Mouse (Mus musculus) forebrain, embryonic 11.5 days (tissue): ENCODE measurements around the gene Isg20l2. TPM values are rescaled to one million over a fixed set of nuclear protein-coding genes. Genes with fewer than 3 reads are reported as not detected.

Experiments used
- ATAC-seq: fragments of 200-750 bp; cut with Nextera tagmentation; replicated peaks from 2 replicates; pipeline ENCODE4 v1.8.0; 2017; ENCODE audit warnings: moderate TSS enrichment; ENCODE audit not compliant: low FRiP score
- DNase-seq: peaks from one replicate; pipeline ENCODE4 v3.0.0-alpha.2; 2017; ENCODE audit warnings: low spot score
- H3K27ac ChIP-seq: fragments of 300-500 bp; sonication (generic); 2 replicates; pipeline ENCODE4 v1.5.1; 2014; ENCODE audit warnings: low read depth, low read length
- H3K27me3 ChIP-seq: fragments of 300-500 bp; sonication (generic); 2 replicates; pipeline ENCODE4 v1.6.1; 2014; ENCODE audit warnings: mild to moderate bottlenecking, low read length, mixed read lengths; ENCODE audit not compliant: control insufficient read depth, insufficient read depth
- H3K36me3 ChIP-seq: fragments of 300-500 bp; sonication (generic); 2 replicates; pipeline ENCODE4 v1.6.1; 2014; ENCODE audit warnings: mild to moderate bottlenecking, low read length, moderate library complexity, mixed read lengths; ENCODE audit not compliant: control insufficient read depth, insufficient read depth
- H3K4me1 ChIP-seq: fragments of 300-500 bp; sonication (generic); replicated peaks from 2 replicates; pipeline ENCODE4 v1.6.1; 2014; ENCODE audit warnings: low read length, mixed read lengths; ENCODE audit not compliant: control insufficient read depth, insufficient read depth
- H3K4me2 ChIP-seq: fragments of 300-500 bp; sonication (generic); 2 replicates; pipeline ENCODE4 v1.6.1; 2014; ENCODE audit warnings: low read depth, mild to moderate bottlenecking, low read length, moderate library complexity, mixed read lengths; ENCODE audit not compliant: severe bottlenecking
- H3K4me3 ChIP-seq: fragments of 300-500 bp; sonication (generic); 2 replicates; pipeline ENCODE4 v1.5.1; 2014; ENCODE audit warnings: low read depth, low read length
- H3K9ac ChIP-seq: fragments of 300-500 bp; sonication (generic); 2 replicates; pipeline ENCODE4 v1.6.1; 2014; ENCODE audit warnings: low read length
- H3K9me3 ChIP-seq: fragments of 300-500 bp; sonication (generic); 2 replicates; pipeline ENCODE4 v1.6.1; 2016; ENCODE audit warnings: low read length, mixed read lengths; ENCODE audit not compliant: control insufficient read depth
- WGBS: fragments of 180-500 bp; shearing (Covaris S2); extraction: QIAGEN DNeasy Blood & Tissue Kit; methylation state at CpG from one replicate; pipeline ENCODE4 v1.1.7; 2014; 5-methylcytosine and 5-hydroxymethylcytosine counted together
- polyA plus RNA-seq: library from polyadenylated mRNA; unstranded; fragments of >200 nt; fragmentation: Nextera tagmentation; extraction: Ambion mirVana; gene quantifications from 2 replicates; pipeline ENCODE4 v1.2.1, GENCODE M21; 2014

The Isg20l2 gene
- polyA plus RNA-seq, 1 experiment from 2014 or later, result 73.9 TPM

DNA sequence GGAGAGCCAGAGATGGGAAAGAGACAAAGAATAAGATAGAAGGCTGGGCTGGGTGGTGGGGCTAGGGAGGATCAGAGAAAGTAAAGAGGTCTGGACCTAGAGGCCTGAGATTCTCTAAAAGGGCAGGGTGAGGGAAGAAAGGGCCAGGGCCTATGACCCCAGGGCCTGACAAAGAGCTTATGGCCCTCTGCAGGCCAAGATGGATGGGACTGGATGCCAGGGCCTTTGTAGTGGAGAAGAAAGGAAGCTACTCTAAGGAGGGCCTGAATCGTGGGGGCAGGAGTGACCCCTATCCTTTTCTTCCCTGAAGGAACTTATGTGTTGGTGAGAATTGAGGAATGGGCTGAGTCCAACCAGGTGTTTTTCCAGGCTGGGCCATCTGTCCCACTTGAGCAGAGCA, 27.9 kb downstream of the Isg20l2 start:
- H3K9ac ChIP-seq, result 0 out of 2 replicates have a peak overlapping the region, but pooled peaks have one; percentile 5
- 0% methylated on average over 1 of the region's 1 CpGs for WGBS
- ATAC-seq (no peak), DNase-seq (no peak)
- H3K27me3 ChIP-seq, result no peaks in the 10 kb centered on the region
- H3K4me3 ChIP-seq, result no peak overlapping the region
- H3K4me2 ChIP-seq, result no peak overlapping the region
- peaks cover 20% of the 10 kb centered on the region for H3K4me1 ChIP-seq
- H3K9me3 ChIP-seq, result no peaks in the 10 kb centered on the region
- H3K27ac ChIP-seq, result no peak overlapping the region
- no peaks in the 10 kb centered on the region; the same call in 1 of the 2 replicates for H3K36me3 ChIP-seq

DNA sequence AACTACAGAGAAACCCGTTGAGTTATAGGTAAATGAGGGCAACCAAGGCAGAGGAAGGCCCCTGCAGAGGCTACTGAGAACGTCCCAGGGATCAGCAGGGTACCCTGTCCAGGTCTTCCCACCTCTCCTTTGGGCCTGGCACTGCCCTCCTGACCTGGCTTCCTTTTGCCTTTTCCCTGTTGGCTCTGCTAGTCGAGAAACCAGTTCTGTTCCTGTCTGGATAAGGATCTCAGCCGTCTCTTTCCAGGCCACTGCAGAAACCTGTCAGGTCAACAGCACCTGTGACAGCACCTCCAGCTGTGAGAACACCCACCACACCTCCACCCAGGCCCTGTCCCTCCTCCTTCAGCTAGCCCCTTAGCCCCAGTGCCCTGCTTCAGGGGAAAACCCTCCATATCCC, 28.4 kb downstream of the Isg20l2 start:
- H3K9me3 ChIP-seq, result no peaks in the 10 kb centered on the region
- H3K4me2 ChIP-seq, result no peak overlapping the region
- H3K36me3 ChIP-seq, result no peaks in the 10 kb centered on the region; the same call in 1 of the 2 replicates
- H3K4me3 ChIP-seq, result no peak overlapping the region
- H3K27ac ChIP-seq, result no peak overlapping the region
- H3K9ac ChIP-seq, result 0 out of 2 replicates have a peak overlapping the region, but pooled peaks have one; percentile 5
- ATAC-seq, result no peak
- DNase-seq, result no peak
- H3K4me1 ChIP-seq, result peaks cover 20% of the 10 kb centered on the region
- no peaks in the 10 kb centered on the region for H3K27me3 ChIP-seq
- 25% methylated on average over 4 of the region's 4 CpGs for WGBS

DNA sequence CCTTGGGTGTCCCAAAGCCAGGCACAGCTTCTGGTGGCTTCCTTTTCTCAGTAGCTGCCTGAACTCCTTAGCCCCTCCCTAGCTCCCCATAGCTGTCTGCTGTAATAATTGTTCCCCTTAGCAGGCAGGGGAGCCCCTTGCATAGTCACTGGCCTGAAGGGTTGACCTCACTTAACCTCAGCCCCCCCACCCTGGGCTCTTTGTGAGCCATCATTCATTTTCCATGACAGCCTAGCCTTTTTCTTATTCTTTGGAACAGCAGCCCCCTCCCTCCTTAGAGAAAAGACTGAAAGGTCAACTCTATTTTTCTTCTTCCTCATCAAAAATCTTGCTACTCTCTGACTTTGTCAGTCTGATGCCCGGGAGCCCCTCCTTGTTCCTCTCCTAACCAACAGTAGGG, 28.9 kb downstream of the Isg20l2 start:
- 20% methylated on average over 1 of the region's 1 CpGs for WGBS
- Histone ChIP-seq H3K9ac (no peak overlapping the region), H3K27ac (no peak overlapping the region), H3K27me3 (no peaks in the 10 kb centered on the region), H3K4me1 (peaks cover 20% of the 10 kb centered on the region), H3K4me2 (no peak overlapping the region), H3K4me3 (no peak overlapping the region), H3K9me3 (no peaks in the 10 kb centered on the region), H3K36me3 (no peaks in the 10 kb centered on the region; the same call in 1 of the 2 replicates)
- DNase-seq (no peak), ATAC-seq (no peak)

DNA sequence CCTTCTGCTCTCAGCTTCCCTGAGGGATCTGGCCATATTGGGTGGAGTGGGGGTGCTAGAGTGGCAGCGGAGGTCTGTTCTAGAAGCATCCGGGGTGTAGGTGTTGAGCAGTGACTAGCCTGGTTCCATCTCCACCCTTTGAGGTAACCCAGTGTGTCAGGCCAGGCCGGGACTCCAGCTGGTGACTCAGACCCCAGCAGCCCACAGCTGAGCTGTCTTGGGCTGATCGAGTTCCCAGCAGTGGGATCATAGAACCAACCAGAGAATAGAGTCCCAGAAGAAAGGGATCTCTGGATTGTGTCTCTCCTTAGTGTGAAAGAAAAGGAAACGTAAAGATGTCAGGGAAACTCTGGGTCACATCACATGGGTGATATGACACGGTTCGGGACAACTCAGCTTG, 29.3 kb downstream of the Isg20l2 start:
- 62% methylated on average over 7 of the region's 7 CpGs for WGBS
- H3K9me3 ChIP-seq, result no peaks in the 10 kb centered on the region
- no peak for DNase-seq
- no peak for ATAC-seq
- H3K27me3 ChIP-seq, result no peaks in the 10 kb centered on the region
- H3K4me1 ChIP-seq, result peaks cover 20% of the 10 kb centered on the region
- no peak overlapping the region for H3K4me2 ChIP-seq
- no peak overlapping the region for H3K9ac ChIP-seq
- H3K4me3 ChIP-seq, result no peak overlapping the region
- no peaks in the 10 kb centered on the region; the same call in 1 of the 2 replicates for H3K36me3 ChIP-seq
- H3K27ac ChIP-seq, result peak overlapping the region; percentile 96

DNA sequence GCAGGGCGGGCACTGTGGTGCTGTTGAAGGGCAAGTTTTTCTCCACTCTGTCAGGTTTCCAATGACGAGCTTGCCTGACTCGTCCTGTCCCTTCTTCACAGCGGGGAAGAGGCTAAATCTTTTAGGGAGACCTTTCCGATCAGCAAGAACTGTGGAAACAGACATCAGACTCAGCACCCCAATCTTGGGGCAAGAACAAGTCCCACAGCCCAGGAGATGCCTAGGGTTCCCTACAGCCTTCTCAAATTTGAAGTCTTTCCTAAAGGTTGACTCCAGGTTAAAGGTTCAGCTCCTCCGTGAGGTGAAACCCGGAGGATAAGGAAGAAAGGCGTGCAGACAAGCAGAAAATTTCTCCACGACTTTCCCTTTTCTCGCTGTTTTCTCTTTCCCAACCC, 30.1 kb downstream of the Isg20l2 start:
- DNase-seq (no peak), ATAC-seq (peak; percentile 2; the same call in 1 of the 2 replicates)
- H3K4me3 ChIP-seq, result peak overlapping the region; percentile 33
- no peaks in the 10 kb centered on the region for H3K36me3 ChIP-seq
- H3K4me2 ChIP-seq, result peak overlapping the region; percentile 65
- peak overlapping the region; percentile 96 for H3K27ac ChIP-seq
- H3K4me1 ChIP-seq, result peaks cover 20% of the 10 kb centered on the region
- H3K27me3 ChIP-seq, result no peaks in the 10 kb centered on the region
- H3K9ac ChIP-seq, result peak overlapping the region; percentile 73
- WGBS, result 4% methylated on average over 10 of the region's 10 CpGs
- H3K9me3 ChIP-seq, result no peaks in the 10 kb centered on the region

DNA sequence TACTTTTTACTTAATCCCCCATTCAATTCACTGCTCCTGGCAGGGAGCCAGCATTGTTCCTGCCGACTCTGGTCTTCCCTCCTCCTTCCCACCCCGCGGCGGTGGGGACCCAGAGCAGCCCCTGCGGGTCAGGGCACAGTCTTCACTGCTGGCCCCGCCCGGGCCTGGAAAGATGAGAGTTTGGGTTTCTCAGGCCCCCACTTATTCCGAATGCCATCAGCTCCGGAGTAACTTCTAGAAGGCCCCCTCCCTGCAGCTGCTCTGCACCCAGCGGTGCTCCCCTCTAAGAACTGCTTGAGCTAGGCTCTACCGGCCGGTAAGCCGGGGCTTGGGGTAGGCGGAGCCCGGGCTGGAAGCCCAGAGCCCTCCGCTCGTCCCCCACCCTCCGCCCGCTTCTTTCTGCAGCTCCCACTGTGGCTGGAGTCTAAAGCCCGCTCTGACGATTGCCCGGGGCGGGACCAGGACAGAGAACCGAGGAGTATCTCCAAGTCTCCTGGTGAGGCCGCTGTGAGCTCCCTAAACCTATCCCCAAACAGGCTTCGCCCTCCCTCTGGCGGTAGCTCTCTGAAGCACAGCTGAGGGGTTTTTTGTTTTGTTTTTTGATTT, 30.6 kb downstream of the Isg20l2 start:
- peak overlapping the region; percentile 33 for H3K4me3 ChIP-seq
- H3K27ac ChIP-seq, result peak overlapping the region; percentile 96
- H3K27me3 ChIP-seq, result no peaks in the 10 kb centered on the region
- ATAC-seq (peak; percentile 97), DNase-seq (peak; percentile 98)
- no peaks in the 10 kb centered on the region for H3K36me3 ChIP-seq
- H3K9ac ChIP-seq, result peak overlapping the region; percentile 73
- under 1% methylated on average over 27 of the region's 27 CpGs for WGBS
- no peaks in the 10 kb centered on the region for H3K9me3 ChIP-seq
- H3K4me1 ChIP-seq, result peaks cover 20% of the 10 kb centered on the region
- peak overlapping the region; percentile 65 for H3K4me2 ChIP-seq

DNA sequence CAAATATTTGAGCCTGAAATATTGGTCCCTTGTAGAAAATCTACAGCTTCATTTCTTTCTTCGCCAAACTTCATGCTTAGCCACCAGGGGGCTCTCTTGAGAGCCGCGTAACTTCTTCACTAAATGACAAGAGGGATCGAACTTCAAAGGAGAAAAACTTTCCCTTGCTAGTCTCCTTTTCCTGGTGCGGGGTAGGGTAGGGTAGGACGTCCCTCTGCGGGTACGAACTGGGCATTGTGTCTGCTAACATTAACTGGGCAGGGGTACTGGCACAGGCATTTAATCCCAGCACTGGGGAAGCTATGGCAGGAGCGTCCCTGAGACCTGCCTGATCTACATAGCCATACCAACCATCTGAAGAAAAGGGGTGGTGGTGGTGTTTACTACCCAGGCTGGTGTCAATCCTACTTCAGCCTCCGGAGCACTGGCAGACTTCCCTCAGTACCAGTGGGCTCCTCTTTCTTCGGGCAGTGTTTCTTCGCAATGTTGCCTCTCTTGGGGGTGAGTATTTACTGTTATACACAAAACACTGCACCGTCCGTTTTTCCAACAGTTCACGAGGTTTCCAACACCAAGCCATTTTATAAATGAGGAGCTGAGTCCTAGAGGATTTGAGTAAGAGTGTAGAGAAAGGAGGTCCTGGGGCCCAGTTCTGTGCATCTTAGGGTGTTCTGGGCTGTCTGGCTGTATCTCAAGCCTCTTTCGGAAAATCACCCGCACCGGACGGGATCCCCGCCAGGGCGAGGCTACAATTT, 40.2 kb downstream of the Isg20l2 start:
- H3K4me3 ChIP-seq, result peak overlapping the region; percentile 90
- no peaks in the 10 kb centered on the region for H3K27me3 ChIP-seq
- 0 out of 2 replicates have a peak, but pooled peaks have one; percentile 1 for ATAC-seq
- H3K27ac ChIP-seq, result peak overlapping the region; percentile 99
- DNase-seq, result peak; percentile 80
- under 1% methylated on average over 21 of the region's 21 CpGs for WGBS
- H3K4me1 ChIP-seq, result peaks cover 19% of the 10 kb centered on the region; the same call in 1 of the 2 replicates
- no peaks in the 10 kb centered on the region for H3K9me3 ChIP-seq
- H3K4me2 ChIP-seq, result peak overlapping the region; percentile 85
- peak overlapping the region; percentile 95 for H3K9ac ChIP-seq
- peaks cover 2% of the 10 kb centered on the region for H3K36me3 ChIP-seq

DNA sequence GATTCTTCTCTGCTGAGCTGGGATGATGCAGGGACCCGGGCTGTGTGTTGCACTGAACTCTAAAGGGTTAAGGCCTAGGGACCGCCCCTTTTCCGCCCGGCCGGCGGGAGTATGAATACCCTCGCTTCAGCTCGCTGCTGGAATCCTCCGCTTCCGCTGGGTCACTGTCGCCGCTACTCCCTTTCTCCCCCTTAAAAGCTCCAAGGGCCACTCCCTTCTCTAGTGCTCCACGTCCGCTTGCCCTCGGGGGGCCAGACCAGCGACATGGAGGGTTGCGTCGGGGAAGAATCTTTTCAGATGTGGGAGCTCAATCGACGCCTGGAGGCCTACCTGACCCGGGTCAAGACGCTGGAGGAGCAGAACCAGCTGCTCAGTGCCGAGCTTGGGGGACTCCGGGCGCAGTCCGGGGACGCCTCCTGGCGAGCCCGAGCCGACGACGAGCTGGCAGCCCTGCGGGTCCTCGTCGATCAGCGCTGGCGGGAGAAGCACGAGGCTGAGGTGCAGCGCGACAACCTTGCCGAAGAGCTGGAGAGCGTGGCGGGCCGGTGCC, 40.9 kb downstream of the Isg20l2 start, which contains the start of gene Nes:
Gene Nes (plus strand): TSS at position 140 of the 550 bp plus-strand sequence.
- DNase-seq (peak; percentile 95), ATAC-seq (peak; percentile 75)
- Histone ChIP-seq H3K4me1 (peaks cover 22% of the 10 kb centered on the region; the same call in 1 of the 2 replicates), H3K9me3 (no peaks in the 10 kb centered on the region), H3K4me3 (peak within 1 kb of the TSS; percentile 90), H3K4me2 (peak within 1 kb of the TSS; percentile 85), H3K27me3 (no peaks in the 10 kb centered on the region), H3K27ac (peak within 1 kb of the TSS; percentile 99), H3K9ac (peak within 1 kb of the TSS; percentile 95), H3K36me3 (peaks cover 7% of the 10 kb centered on the region)
- under 1% methylated on average over 44 of the region's 44 CpGs for WGBS
